Mouse (Mus musculus): ENCODE results near the gene Hist2h3c1.

The Hist2h3c1 gene

GRCm38 (mm10) chr3:96255926-96256593 lies 9.6 kb downstream of the Hist2h3c1 start:
- DNase-seq (ENCODE audit: low read depth, low spot score): no peak

- DNase-seq (ENCODE audit: low read depth, low spot score): no peak
Observed at GRCm38 (mm10) chr3:96257190-96257589, 10.7 kb downstream of the Hist2h3c1 start.

GRCm38 (mm10) chr3:96260220-96260619 lies 13.7 kb downstream of the Hist2h3c1 start:
- DNase-seq (ENCODE audit: low read depth, low spot score): no peak

GRCm38 (mm10) chr3:96261623-96262022 lies 15.1 kb downstream of the Hist2h3c1 start:
- no peak for DNase-seq (ENCODE audit: low read depth, low spot score)

- DNase-seq (ENCODE audit: low read depth, low spot score): peak; percentile 84
Observed at GRCm38 (mm10) chr3:96262216-96262875, 15.9 kb downstream of the Hist2h3c1 start.

- peak; percentile 93 for DNase-seq (ENCODE audit: low read depth, low spot score)
Observed at GRCm38 (mm10) chr3:96262979-96263550, 16.6 kb downstream of the Hist2h3c1 start, which contains the start of gene Hist2h4. TSS of gene Hist2h4 (minus strand) at chr3:96263311.

GRCm38 (mm10) chr3:96263558-96264403 lies 17.3 kb downstream of the Hist2h3c1 start:
- peak; percentile 71 for DNase-seq (ENCODE audit: low read depth, low spot score)

GRCm38 (mm10) chr3:96264404-96264949 lies 18.0 kb downstream of the Hist2h3c1 start:
- no peak for DNase-seq (ENCODE audit: low read depth, low spot score)

- no peak for DNase-seq (ENCODE audit: low read depth, low spot score)
Observed at GRCm38 (mm10) chr3:96266132-96266710, 19.7 kb downstream of the Hist2h3c1 start.

GRCm38 (mm10) chr3:96267541-96267940 lies 21.1 kb downstream of the Hist2h3c1 start:
- DNase-seq (ENCODE audit: low read depth, low spot score): no peak

GRCm38 (mm10) chr3:96268051-96268775 lies 21.7 kb downstream of the Hist2h3c1 start, which contains the start of gene Hist2h3b:
TSS of gene Hist2h3b (plus strand) at chr3:96268654.
- peak; percentile 78 for DNase-seq (ENCODE audit: low read depth, low spot score)

- peak; percentile 66 for DNase-seq (ENCODE audit: low read depth, low spot score)
Observed at GRCm38 (mm10) chr3:96268776-96269378, 22.4 kb downstream of the Hist2h3c1 start.

GRCm38 (mm10) chr3:96269511-96270474 lies 23.3 kb downstream of the Hist2h3c1 start, which contains the start of gene Hist2h2bb:
TSS of gene Hist2h2bb (plus strand) at chr3:96269752.
- peak; percentile 95 for DNase-seq (ENCODE audit: low read depth, low spot score)

GRCm38 (mm10) chr3:96273591-96274465 lies 27.3 kb downstream of the Hist2h3c1 start:
- peak; percentile 79 for DNase-seq (ENCODE audit: low read depth, low spot score)

- peak; percentile 80 for DNase-seq (ENCODE audit: low read depth, low spot score)
Observed at GRCm38 (mm10) chr3:96277428-96277799, 30.9 kb downstream of the Hist2h3c1 start.

GRCm38 (mm10) chr3:96277800-96278624 lies 31.5 kb downstream of the Hist2h3c1 start:
- peak; percentile 97 for DNase-seq (ENCODE audit: low read depth, low spot score)

- DNase-seq (ENCODE audit: low read depth, low spot score): no peak
Observed at GRCm38 (mm10) chr3:96280660-96281059, 34.2 kb downstream of the Hist2h3c1 start.

Measured in CD4-positive, CD25-positive, alpha-beta regulatory T cell, adult 2 months (primary cell).